Mouse (Mus musculus): ENCODE measurements at regions not wholly inside any gene's neighbourhood (a gene's known extent, or its start where the extent isn't known, plus 50 kb on each side); places are given as distances from the start of the nearest gene placed in this dataset.
"Not testable (repeated sequence)": the region's sequence is repeated elsewhere in the genome, so short reads cannot be mapped to it uniquely, and the experiment has no call there.

DNA sequence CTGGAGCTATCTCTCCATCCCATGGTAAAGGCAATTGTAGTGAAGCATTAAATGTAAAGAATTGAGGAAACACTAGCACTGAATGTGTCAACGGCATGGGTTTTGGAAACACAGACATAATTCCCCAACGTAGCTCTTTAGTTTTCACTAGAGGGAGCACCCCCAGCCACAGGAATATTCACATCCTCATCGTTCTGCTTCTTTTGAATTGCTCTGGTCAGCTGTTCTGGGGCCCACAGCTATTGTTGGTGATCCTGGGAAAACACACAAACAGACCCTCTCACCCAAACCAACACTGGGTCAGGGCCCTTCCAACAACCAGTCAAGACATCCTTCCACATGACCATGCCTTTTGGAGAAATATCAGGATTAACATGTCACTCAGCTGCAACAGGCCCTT, 119.7 kb downstream of the Impg2 start:
- not testable (repeated sequence) for H3K9ac ChIP-seq (ENCODE audit: low read depth, low read length, severe bottlenecking); H3K4me2 ChIP-seq (replicated peaks; ENCODE audit: low read depth, low read length, severe bottlenecking); H3K4me3 ChIP-seq (replicated peaks; ENCODE audit: low read length); H3K27ac ChIP-seq (replicated peaks; ENCODE audit: low read depth, low read length); ATAC-seq (ENCODE audit: low FRiP score, low read depth); H3K36me3 ChIP-seq (ENCODE audit: control insufficient read depth, insufficient read depth, low read length); H3K9me3 ChIP-seq (ENCODE audit: control insufficient read depth, low read length); H3K27me3 ChIP-seq (ENCODE audit: control insufficient read depth, insufficient read depth, low read length); DNase-seq (ENCODE audit: low spot score); H3K4me1 ChIP-seq (ENCODE audit: control insufficient read depth, insufficient read depth, low read length)
- 88% methylated on average over 3 of the region's 3 CpGs for WGBS

DNA sequence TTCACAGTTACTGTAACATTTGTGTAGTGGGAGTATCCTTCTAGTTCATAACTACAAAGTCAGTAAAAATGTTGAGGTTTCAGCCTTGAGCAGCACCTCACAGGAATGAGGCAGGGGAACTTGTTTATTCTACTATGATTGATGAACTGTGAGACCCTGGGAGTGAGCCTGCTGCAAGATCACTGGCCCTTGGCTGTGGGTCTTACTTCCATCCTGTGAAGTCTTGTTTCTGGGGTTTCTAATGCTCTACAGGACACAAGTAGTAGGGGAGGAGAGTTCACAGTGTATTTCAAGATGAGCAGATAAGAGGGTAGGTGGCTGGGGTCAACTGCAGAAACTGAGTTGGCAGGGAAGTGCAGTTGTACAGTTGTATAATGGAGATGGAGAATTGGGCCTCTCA, 128.3 kb upstream of the Abi3bp start:
- Histone ChIP-seq H3K9ac (ENCODE audit: low read depth, low read length, severe bottlenecking) (no peak overlapping the region), H3K4me2 (replicated peaks; ENCODE audit: low read depth, low read length, severe bottlenecking) (no peak overlapping the region), H3K9me3 (ENCODE audit: control insufficient read depth, low read length) (no peaks in the 10 kb centered on the region), H3K27ac (replicated peaks; ENCODE audit: low read depth, low read length) (no peak overlapping the region), H3K4me1 (ENCODE audit: control insufficient read depth, insufficient read depth, low read length) (peaks cover 3% of the 10 kb centered on the region; the same call in 1 of the 2 replicates), H3K4me3 (replicated peaks; ENCODE audit: low read length) (no peak overlapping the region), H3K27me3 (ENCODE audit: control insufficient read depth, insufficient read depth, low read length) (no peaks in the 10 kb centered on the region), H3K36me3 (ENCODE audit: control insufficient read depth, insufficient read depth, low read length) (no peaks in the 10 kb centered on the region)
- ATAC-seq (ENCODE audit: low FRiP score, low read depth) (no peak), DNase-seq (ENCODE audit: low spot score) (no peak)
- no peak for TF ChIP-seq POLR2A (IDR thresholded peaks at IDR 0.05; ENCODE audit: borderline replicate concordance, extremely low read depth, insufficient read depth, insufficient read length)

GRCm38 (mm10) chr16:56352888-56353287, 124.8 kb upstream of the Abi3bp start:
- Histone ChIP-seq H3K4me3 (replicated peaks; ENCODE audit: low read length) (no peak overlapping the region), H3K4me2 (replicated peaks; ENCODE audit: low read depth, low read length, severe bottlenecking) (no peak overlapping the region), H3K36me3 (ENCODE audit: control insufficient read depth, insufficient read depth, low read length) (no peaks in the 10 kb centered on the region), H3K27ac (replicated peaks; ENCODE audit: low read depth, low read length) (no peak overlapping the region), H3K9me3 (ENCODE audit: control insufficient read depth, low read length) (no peaks in the 10 kb centered on the region), H3K9ac (ENCODE audit: low read depth, low read length, severe bottlenecking) (no peak overlapping the region), H3K27me3 (ENCODE audit: control insufficient read depth, insufficient read depth, low read length) (no peaks in the 10 kb centered on the region), H3K4me1 (ENCODE audit: control insufficient read depth, insufficient read depth, low read length) (no peaks in the 10 kb centered on the region)
- DNase-seq (ENCODE audit: low spot score) = no peak
- no peak for ATAC-seq (ENCODE audit: low FRiP score, low read depth)
- 60% methylated on average over 3 of the region's 3 CpGs for WGBS
- TF ChIP-seq POLR2A (IDR thresholded peaks at IDR 0.05; ENCODE audit: borderline replicate concordance, extremely low read depth, insufficient read depth, insufficient read length) = no peak

DNA sequence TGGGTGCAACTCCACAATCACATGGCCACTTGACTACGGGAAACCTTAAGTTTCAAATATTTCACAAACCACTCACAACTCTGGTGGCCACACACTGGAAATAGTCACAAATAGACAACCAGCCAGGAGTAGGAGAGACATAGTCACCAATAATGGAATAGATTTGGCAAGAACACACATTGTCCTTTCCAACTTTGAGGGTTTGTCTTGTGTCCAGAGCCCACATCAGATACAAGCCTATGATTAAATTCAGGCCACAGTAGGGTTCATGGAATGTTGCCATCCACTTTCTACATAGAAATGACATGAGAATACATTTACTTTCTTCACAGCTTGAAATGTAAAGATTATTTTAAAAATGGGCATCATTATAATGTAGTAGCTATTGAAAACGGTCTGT, 118.6 kb upstream of the Abi3bp start:
- no peak overlapping the region for H3K4me3 ChIP-seq (replicated peaks; ENCODE audit: low read length)
- no peak overlapping the region for H3K27ac ChIP-seq (replicated peaks; ENCODE audit: low read depth, low read length)
- ATAC-seq (ENCODE audit: low FRiP score, low read depth) (no peak), DNase-seq (ENCODE audit: low spot score) (no peak)
- WGBS = 79% methylated on average over 2 of the region's 2 CpGs
- no peaks in the 10 kb centered on the region for H3K4me1 ChIP-seq (ENCODE audit: control insufficient read depth, insufficient read depth, low read length)
- H3K4me2 ChIP-seq (replicated peaks; ENCODE audit: low read depth, low read length, severe bottlenecking) = no peak overlapping the region
- H3K27me3 ChIP-seq (ENCODE audit: control insufficient read depth, insufficient read depth, low read length) = no peaks in the 10 kb centered on the region
- no peaks in the 10 kb centered on the region for H3K9me3 ChIP-seq (ENCODE audit: control insufficient read depth, low read length)
- no peak for TF ChIP-seq POLR2A (IDR thresholded peaks at IDR 0.05; ENCODE audit: borderline replicate concordance, extremely low read depth, insufficient read depth, insufficient read length)
- H3K9ac ChIP-seq (ENCODE audit: low read depth, low read length, severe bottlenecking) = no peak overlapping the region
- no peaks in the 10 kb centered on the region for H3K36me3 ChIP-seq (ENCODE audit: control insufficient read depth, insufficient read depth, low read length)

DNA sequence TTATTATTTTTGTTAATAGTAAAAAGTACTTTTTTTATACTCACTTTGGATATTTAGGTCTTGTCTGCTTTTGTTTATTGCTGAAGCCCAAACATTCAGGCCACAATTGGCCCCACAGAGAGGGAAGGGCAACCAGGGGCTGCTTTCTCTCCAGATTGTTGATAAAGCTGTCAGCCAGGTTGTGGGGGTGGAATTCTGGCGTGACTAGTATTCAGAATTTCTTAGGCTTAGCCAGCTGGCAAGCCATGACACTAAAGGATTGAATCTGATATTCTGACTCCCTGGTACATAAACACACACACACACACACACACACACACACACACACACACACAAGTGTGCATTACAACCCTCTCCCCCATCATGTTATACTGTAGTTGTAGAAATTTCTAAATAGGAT, 116.7 kb upstream of the Abi3bp start:
- no peaks in the 10 kb centered on the region for H3K27me3 ChIP-seq (ENCODE audit: control insufficient read depth, insufficient read depth, low read length)
- no peak overlapping the region for H3K27ac ChIP-seq (replicated peaks; ENCODE audit: low read depth, low read length)
- no peaks in the 10 kb centered on the region for H3K36me3 ChIP-seq (ENCODE audit: control insufficient read depth, insufficient read depth, low read length)
- no peak overlapping the region for H3K4me3 ChIP-seq (replicated peaks; ENCODE audit: low read length)
- WGBS = 9% methylated on average over 1 of the region's 1 CpGs
- no peak for ATAC-seq (ENCODE audit: low FRiP score, low read depth)
- H3K9ac ChIP-seq (ENCODE audit: low read depth, low read length, severe bottlenecking) = no peak overlapping the region
- no peak overlapping the region for H3K4me2 ChIP-seq (replicated peaks; ENCODE audit: low read depth, low read length, severe bottlenecking)
- TF ChIP-seq POLR2A (IDR thresholded peaks at IDR 0.05; ENCODE audit: borderline replicate concordance, extremely low read depth, insufficient read depth, insufficient read length) = no peak
- H3K9me3 ChIP-seq (ENCODE audit: control insufficient read depth, low read length) = peaks cover 5% of the 10 kb centered on the region; the same call in 1 of the 2 replicates
- no peak for DNase-seq (ENCODE audit: low spot score)
- no peaks in the 10 kb centered on the region for H3K4me1 ChIP-seq (ENCODE audit: control insufficient read depth, insufficient read depth, low read length)

- Histone ChIP-seq H3K4me1 (ENCODE audit: control insufficient read depth, insufficient read depth, low read length) (no peaks in the 10 kb centered on the region), H3K36me3 (ENCODE audit: control insufficient read depth, insufficient read depth, low read length) (no peaks in the 10 kb centered on the region), H3K4me2 (replicated peaks; ENCODE audit: low read depth, low read length, severe bottlenecking) (no peak overlapping the region), H3K27ac (replicated peaks; ENCODE audit: low read depth, low read length) (no peak overlapping the region), H3K9ac (ENCODE audit: low read depth, low read length, severe bottlenecking) (no peak overlapping the region), H3K27me3 (ENCODE audit: control insufficient read depth, insufficient read depth, low read length) (no peaks in the 10 kb centered on the region), H3K9me3 (ENCODE audit: control insufficient read depth, low read length) (no peaks in the 10 kb centered on the region), H3K4me3 (replicated peaks; ENCODE audit: low read length) (no peak overlapping the region)
- DNase-seq (ENCODE audit: low spot score) = no peak
- 62% methylated on average over 2 of the region's 2 CpGs for WGBS
- TF ChIP-seq POLR2A (IDR thresholded peaks at IDR 0.05; ENCODE audit: borderline replicate concordance, extremely low read depth, insufficient read depth, insufficient read length) = no peak
- ATAC-seq (ENCODE audit: low FRiP score, low read depth) = no peak
Measured at GRCm38 (mm10) chr16:56378356-56378755, 99.3 kb upstream of the Abi3bp start.
